Mouse (Mus musculus): ENCODE data around the gene Smarca4.

Smarca4 gene

DNA sequence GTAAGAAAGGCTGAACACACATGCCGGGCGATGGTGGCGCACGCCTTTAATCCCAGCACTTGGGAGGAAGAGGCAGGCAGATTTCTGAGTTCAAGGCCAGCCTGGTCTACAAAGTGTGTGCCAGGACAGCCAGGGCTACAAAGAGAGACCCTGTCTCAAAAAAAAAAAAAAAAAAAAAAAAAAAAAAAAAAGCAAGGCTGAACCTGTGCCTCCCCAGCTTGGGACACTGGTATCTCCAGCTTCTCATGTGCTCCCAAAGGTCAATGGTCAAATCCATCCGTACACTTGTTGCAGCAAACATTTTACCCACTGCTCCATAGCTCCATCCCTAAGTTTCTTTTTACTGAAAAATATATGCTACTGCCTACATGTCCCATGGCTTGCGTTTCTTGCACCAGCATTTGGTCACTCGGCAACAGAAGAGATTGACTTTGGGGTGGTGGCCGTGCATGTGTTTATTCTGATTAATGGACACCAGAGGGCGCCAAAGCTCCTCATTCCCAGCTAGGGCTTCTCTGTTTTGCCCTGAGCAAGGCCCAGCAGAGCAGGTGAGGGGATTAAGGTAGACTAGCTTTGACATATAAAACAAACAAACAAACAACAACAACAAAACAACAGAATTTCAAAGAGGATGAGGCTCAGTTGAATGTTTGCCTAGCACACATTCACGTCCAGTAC lies 14.1 kb upstream of the Smarca4 start:
- peak; percentile 65 for DNase-seq

DNA sequence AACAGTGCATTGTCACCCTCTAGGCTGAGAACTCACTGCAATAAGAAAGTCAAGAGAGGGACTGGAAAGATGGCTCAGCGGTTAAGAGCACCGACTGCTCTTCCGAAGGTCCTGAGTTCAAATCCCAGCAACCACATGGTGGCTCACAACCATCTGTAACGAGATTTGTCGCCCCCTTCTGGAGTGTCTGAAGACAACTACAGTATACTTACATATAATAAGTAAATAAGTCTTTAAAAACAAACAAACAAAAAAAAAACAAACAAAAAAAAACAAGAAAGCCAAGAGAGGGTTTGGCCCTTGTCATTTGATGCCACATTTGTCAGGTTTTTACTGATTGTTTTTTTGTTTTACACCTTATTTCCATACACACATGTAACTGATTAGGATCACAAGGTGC lies 11.8 kb upstream of the Smarca4 start:
- no peak for DNase-seq

GRCm38 (mm10) chr9:21605865-21606264 lies 10.1 kb upstream of the Smarca4 start:
- no peak for DNase-seq

- DNase-seq, result no peak
Measured at GRCm38 (mm10) chr9:21606648-21607047, 9.3 kb upstream of the Smarca4 start.

GRCm38 (mm10) chr9:21609861-21610260 lies 6.1 kb upstream of the Smarca4 start:
- no peak for DNase-seq

GRCm38 (mm10) chr9:21614864-21615616 lies 929 bp upstream of the Smarca4 start:
- no peak for DNase-seq

- DNase-seq, result peak; percentile 86
Measured at GRCm38 (mm10) chr9:21616232-21616781, 338 bp downstream of the Smarca4 start.

DNA sequence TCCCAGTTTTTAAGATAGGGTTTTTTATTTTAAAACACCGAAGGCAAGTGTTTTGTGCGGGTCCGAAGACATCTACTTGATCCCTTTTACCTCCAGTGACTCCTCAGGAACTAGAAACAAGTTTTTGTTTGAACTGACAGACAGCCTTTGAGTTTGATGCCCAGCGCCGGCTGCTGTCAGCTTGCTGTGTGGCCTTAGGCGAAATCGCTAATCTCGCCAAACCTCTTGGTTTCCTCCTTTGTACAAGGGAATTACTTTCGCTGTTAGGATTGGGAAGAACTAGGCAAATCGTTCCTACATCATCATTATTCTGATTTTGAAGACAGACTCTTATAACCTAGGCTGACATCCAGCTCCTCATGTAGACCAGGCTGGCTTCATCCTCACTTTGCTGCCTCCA lies 1.1 kb downstream of the Smarca4 start:
- no peak for DNase-seq

- DNase-seq, result no peak
Measured at GRCm38 (mm10) chr9:21620229-21620628, 4.3 kb downstream of the Smarca4 start.

- DNase-seq, result no peak
Measured at GRCm38 (mm10) chr9:21622676-21623075, 6.7 kb downstream of the Smarca4 start.

GRCm38 (mm10) chr9:21625342-21626339 lies 9.7 kb downstream of the Smarca4 start:
- DNase-seq, result no peak

DNA sequence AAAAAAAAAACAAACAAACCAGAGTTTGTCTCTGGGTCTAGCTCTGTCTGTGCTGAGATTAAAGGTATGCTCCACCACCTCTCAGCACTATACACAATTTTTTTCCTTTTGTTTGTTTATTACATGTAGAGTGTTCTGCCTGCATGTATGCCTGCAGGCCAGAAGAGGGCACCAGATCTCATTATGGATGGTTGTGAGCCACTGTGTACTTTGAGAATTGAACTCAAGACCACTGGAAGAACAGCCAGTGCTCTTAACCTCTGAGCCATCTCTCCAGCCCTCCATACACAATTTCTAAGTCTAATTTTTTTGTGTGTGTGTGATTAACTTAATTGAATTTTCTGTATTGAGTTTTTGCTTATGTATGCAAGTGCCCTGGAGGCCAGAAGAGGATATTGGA lies 10.6 kb downstream of the Smarca4 start:
- no peak for DNase-seq

- DNase-seq, result no peak
Measured at GRCm38 (mm10) chr9:21627145-21627795, 11.3 kb downstream of the Smarca4 start.

DNA sequence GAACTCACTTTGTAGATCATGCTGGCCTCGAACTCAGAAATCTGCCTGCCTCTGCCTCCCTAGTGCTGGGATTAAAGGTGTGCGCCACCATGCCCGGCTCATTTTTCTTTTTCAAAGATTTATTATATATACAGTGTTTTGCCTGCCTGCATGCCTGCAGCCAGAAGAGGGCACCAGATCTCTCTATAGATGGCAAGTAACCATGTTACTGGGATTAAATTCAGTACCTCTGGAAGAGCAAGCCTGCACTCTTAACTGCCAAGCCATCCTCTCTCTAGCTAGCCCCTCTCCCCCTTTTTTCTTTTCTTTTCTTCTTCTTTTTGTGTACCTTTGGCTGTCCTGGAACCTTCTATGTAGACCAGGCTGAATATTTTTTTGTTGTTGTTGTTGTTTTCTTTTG lies 14.7 kb downstream of the Smarca4 start:
- DNase-seq, result peak; percentile 55

- no peak for DNase-seq
Measured at GRCm38 (mm10) chr9:21633106-21633505, 17.1 kb downstream of the Smarca4 start.

- DNase-seq, result no peak
Measured at GRCm38 (mm10) chr9:21635639-21636038, 19.7 kb downstream of the Smarca4 start.

DNA sequence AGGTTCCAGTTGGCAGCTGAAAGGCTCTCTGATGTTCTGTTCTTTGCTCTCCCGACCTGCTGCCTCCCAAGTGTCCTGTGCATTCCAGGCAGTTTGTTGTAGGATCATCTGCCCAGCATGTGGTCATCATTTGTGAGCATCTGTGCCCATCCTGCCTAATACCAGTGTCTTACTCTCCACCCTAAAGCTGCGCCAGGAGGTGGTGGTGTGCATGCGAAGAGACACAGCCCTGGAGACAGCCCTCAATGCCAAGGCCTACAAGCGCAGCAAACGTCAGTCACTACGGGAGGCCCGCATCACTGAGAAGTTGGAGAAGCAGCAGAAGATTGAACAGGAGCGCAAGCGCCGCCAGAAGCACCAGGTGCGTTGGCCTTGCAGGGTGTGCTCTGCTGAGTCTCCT lies 23.1 kb downstream of the Smarca4 start:
- no peak for DNase-seq

- DNase-seq, result no peak
Measured at GRCm38 (mm10) chr9:21646366-21646765, 30.4 kb downstream of the Smarca4 start.

GRCm38 (mm10) chr9:21647721-21648120 lies 31.8 kb downstream of the Smarca4 start:
- DNase-seq, result no peak

DNA sequence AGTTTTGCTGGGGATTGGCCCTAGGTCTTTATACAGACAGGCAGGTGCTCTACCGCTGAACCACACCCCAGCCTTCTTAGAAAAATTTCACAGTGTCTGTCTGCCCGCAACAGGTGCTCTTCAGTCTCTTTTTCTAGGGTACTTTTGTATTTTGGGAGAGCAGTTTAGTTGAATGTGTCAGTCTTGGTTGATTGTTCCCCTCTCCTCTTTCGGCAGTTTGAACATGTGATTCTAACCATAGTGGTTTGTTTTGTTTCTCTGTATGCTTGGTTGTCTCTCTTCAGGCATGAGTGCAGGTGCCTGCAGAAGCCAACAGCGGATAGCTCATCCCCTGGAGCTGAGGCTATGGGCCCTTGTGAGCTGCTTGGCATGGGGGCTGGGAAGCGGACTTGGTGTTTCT lies 36.3 kb downstream of the Smarca4 start:
- DNase-seq, result no peak

DNA sequence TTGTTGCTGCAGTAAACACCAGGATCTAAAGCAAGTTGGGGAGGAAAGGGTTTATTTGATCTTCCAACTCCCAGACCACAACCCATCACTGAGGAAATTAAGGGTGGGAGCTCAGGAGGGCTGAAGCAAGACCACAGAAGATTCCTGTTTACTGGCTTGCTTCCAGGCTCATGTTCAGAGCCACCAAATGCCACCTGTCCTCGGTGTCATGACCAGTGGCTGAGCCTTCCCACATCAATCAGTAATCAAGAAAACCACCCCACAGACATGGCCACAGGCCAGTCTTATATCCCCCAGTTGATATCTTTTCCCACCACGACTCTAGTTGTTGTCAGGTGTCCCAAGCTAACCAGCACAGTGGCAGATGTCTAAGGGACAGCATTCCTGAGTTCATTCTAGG lies 37.3 kb downstream of the Smarca4 start:
- no peak for DNase-seq

DNA sequence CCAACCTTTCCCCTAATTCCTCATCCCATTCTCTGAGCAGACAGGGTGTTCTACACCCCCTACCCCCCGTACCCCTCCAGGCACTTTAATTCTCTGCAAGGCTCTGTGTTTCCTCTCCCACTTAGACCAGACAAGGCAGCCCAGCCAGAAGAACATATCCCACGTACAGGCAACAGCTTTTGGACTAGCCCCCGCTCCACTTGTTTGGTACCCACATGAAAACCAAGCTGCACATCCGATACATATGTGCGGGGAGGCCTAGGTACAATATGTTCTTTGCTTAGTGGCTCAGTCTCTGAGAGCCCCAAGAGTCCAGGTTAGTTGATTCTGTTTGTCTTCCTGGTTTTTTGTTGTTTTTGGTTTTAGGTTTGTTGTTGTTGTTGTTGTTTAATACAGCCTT lies 46.1 kb downstream of the Smarca4 start:
- DNase-seq, result peak; percentile 29

Measured in right cerebral cortex, adult 18-20 months (tissue).